Mouse (Mus musculus): ENCODE measurements around the gene Stip1. TPM values are rescaled to one million over a fixed set of nuclear protein-coding genes. Genes with fewer than 3 reads are reported as not detected.

Gene Stip1
- polyA plus RNA-seq, 1 experiment = 544 TPM

DNA sequence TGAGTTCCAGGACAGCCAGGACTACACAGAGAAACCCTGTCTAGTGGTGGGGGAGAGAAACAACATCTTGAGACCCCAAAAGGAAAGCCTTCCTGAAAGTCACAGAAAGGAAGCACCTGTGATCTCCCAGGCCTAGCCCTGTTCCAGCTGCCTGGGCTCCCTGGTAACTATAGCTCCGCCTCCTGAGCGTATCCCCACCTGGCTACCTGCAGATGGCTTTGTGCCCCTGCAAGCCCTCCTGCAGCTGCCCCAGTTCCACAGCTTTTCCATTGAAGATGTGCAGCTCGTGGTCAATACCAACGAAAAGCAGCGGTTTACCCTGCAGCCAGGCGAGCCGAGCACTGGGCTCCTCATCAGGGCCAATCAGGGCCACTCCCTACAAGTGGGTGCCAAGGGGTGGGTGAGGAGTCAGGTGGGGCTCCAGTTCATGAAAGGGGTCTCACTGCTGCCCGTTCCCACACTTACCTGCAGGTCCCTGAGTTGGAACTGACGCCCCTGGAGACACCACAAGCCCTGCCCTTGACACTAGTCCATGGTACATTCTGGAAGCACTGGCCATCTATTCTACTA is 42.0 kb downstream of the Stip1 start:
- Histone ChIP-seq H3K36me3 (ENCODE audit: control insufficient read depth, insufficient read depth, low read length, poor library complexity, severe bottlenecking) (no peaks in the 10 kb centered on the region), H3K9ac (ENCODE audit: low read depth, poor library complexity, severe bottlenecking) (no peak overlapping the region), H3K27me3 (ENCODE audit: control insufficient read depth, insufficient read depth, low read length, poor library complexity, severe bottlenecking) (no peaks in the 10 kb centered on the region), H3K9me3 (replicated peaks; ENCODE audit: control insufficient read depth, insufficient read depth, low read length, poor library complexity, severe bottlenecking) (no peaks in the 10 kb centered on the region; the same call in 1 of the 2 replicates), H3K4me1 (ENCODE audit: control insufficient read depth, insufficient read depth, low read length) (no peaks in the 10 kb centered on the region), H3K27ac (ENCODE audit: insufficient read depth, low read length) (no peak overlapping the region), H3K4me3 (ENCODE audit: low read depth, low read length) (no peak overlapping the region)
- TF ChIP-seq CTCF (IDR thresholded peaks at IDR 0.05; ENCODE audit: low read depth, low read length) (no peak), EP300 (IDR thresholded peaks at IDR 0.05; ENCODE audit: insufficient read depth, low read depth, low read length) (no peak), POLR2A (IDR thresholded peaks at IDR 0.05; ENCODE audit: insufficient read depth, low read length) (no peak)

DNA sequence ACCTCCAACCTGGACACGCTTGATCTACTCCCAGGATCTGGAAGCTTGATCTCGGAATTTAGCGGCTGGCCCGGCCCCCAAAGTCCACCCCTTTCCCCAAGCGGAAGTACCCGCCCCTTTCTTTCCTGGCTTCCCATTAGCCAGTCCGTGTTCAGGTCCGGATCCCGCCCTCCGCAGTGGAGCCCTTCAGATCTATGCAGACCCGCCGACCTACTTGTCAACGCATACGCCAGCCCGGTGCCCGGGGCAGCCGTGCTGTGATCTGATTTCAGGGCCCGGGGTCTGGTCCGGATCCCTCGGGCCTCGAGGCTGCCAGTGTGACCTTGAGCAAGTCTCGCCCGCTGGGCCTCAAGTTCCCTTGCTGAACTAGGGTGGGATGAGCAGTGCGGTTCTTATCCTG is 43.8 kb downstream of the Stip1 start, which contains the start of the genes Nudt22 and Trpt1:
Nudt22 (minus strand) TSS at position 112 of the 400 bp plus-strand sequence.
Trpt1 (plus strand) TSS at position 126 of the 400 bp plus-strand sequence.
- Histone ChIP-seq H3K9ac (ENCODE audit: low read depth, poor library complexity, severe bottlenecking) (peak within 1 kb of the TSS; percentile 72), H3K9me3 (replicated peaks; ENCODE audit: control insufficient read depth, insufficient read depth, low read length, poor library complexity, severe bottlenecking) (no peaks in the 10 kb centered on the region; the same call in 1 of the 2 replicates), H3K4me1 (ENCODE audit: control insufficient read depth, insufficient read depth, low read length) (no peaks in the 10 kb centered on the region), H3K4me3 (ENCODE audit: low read depth, low read length) (peak within 1 kb of the TSS; percentile 81), H3K27me3 (ENCODE audit: control insufficient read depth, insufficient read depth, low read length, poor library complexity, severe bottlenecking) (no peaks in the 10 kb centered on the region), H3K36me3 (ENCODE audit: control insufficient read depth, insufficient read depth, low read length, poor library complexity, severe bottlenecking) (no peaks in the 10 kb centered on the region), H3K27ac (ENCODE audit: insufficient read depth, low read length) (no peak within 1 kb of the TSS)
- TF ChIP-seq CTCF (IDR thresholded peaks at IDR 0.05; ENCODE audit: low read depth, low read length) (no peak), EP300 (IDR thresholded peaks at IDR 0.05; ENCODE audit: insufficient read depth, low read depth, low read length) (no peak), POLR2A (IDR thresholded peaks at IDR 0.05; ENCODE audit: insufficient read depth, low read length) (peak; percentile 35)

GRCm38 (mm10) chr19:6995255-6995991 is 44.3 kb downstream of the Stip1 start:
- H3K4me3 ChIP-seq (ENCODE audit: low read depth, low read length) = peak overlapping the region; percentile 64
- no peak overlapping the region for H3K27ac ChIP-seq (ENCODE audit: insufficient read depth, low read length)
- H3K27me3 ChIP-seq (ENCODE audit: control insufficient read depth, insufficient read depth, low read length, poor library complexity, severe bottlenecking) = no peaks in the 10 kb centered on the region
- H3K36me3 ChIP-seq (ENCODE audit: control insufficient read depth, insufficient read depth, low read length, poor library complexity, severe bottlenecking) = no peaks in the 10 kb centered on the region
- TF ChIP-seq CTCF (IDR thresholded peaks at IDR 0.05; ENCODE audit: low read depth, low read length) = no peak
- TF ChIP-seq EP300 (IDR thresholded peaks at IDR 0.05; ENCODE audit: insufficient read depth, low read depth, low read length) = no peak
- no peak for TF ChIP-seq POLR2A (IDR thresholded peaks at IDR 0.05; ENCODE audit: insufficient read depth, low read length)
- H3K9ac ChIP-seq (ENCODE audit: low read depth, poor library complexity, severe bottlenecking) = peak overlapping the region; percentile 72
- H3K4me1 ChIP-seq (ENCODE audit: control insufficient read depth, insufficient read depth, low read length) = no peaks in the 10 kb centered on the region
- H3K9me3 ChIP-seq (replicated peaks; ENCODE audit: control insufficient read depth, insufficient read depth, low read length, poor library complexity, severe bottlenecking) = no peaks in the 10 kb centered on the region; the same call in 1 of the 2 replicates

GRCm38 (mm10) chr19:6994489-6994888 is 45.3 kb downstream of the Stip1 start:
- Histone ChIP-seq H3K27me3 (ENCODE audit: control insufficient read depth, insufficient read depth, low read length, poor library complexity, severe bottlenecking) (no peaks in the 10 kb centered on the region), H3K4me1 (ENCODE audit: control insufficient read depth, insufficient read depth, low read length) (no peaks in the 10 kb centered on the region), H3K27ac (ENCODE audit: insufficient read depth, low read length) (no peak overlapping the region), H3K9me3 (replicated peaks; ENCODE audit: control insufficient read depth, insufficient read depth, low read length, poor library complexity, severe bottlenecking) (no peaks in the 10 kb centered on the region; the same call in 1 of the 2 replicates), H3K4me3 (ENCODE audit: low read depth, low read length) (no peak overlapping the region), H3K9ac (ENCODE audit: low read depth, poor library complexity, severe bottlenecking) (no peak overlapping the region), H3K36me3 (ENCODE audit: control insufficient read depth, insufficient read depth, low read length, poor library complexity, severe bottlenecking) (no peaks in the 10 kb centered on the region)
- TF ChIP-seq EP300 (IDR thresholded peaks at IDR 0.05; ENCODE audit: insufficient read depth, low read depth, low read length) (no peak), CTCF (IDR thresholded peaks at IDR 0.05; ENCODE audit: low read depth, low read length) (no peak), POLR2A (IDR thresholded peaks at IDR 0.05; ENCODE audit: insufficient read depth, low read length) (no peak)

GRCm38 (mm10) chr19:6994002-6994401 is 45.8 kb downstream of the Stip1 start:
- H3K9me3 ChIP-seq (replicated peaks; ENCODE audit: control insufficient read depth, insufficient read depth, low read length, poor library complexity, severe bottlenecking) = no peaks in the 10 kb centered on the region; the same call in 1 of the 2 replicates
- no peak for TF ChIP-seq POLR2A (IDR thresholded peaks at IDR 0.05; ENCODE audit: insufficient read depth, low read length)
- no peak for TF ChIP-seq CTCF (IDR thresholded peaks at IDR 0.05; ENCODE audit: low read depth, low read length)
- TF ChIP-seq EP300 (IDR thresholded peaks at IDR 0.05; ENCODE audit: insufficient read depth, low read depth, low read length) = no peak
- H3K9ac ChIP-seq (ENCODE audit: low read depth, poor library complexity, severe bottlenecking) = no peak overlapping the region
- H3K27ac ChIP-seq (ENCODE audit: insufficient read depth, low read length) = no peak overlapping the region
- H3K4me1 ChIP-seq (ENCODE audit: control insufficient read depth, insufficient read depth, low read length) = no peaks in the 10 kb centered on the region
- H3K4me3 ChIP-seq (ENCODE audit: low read depth, low read length) = no peak overlapping the region
- H3K27me3 ChIP-seq (ENCODE audit: control insufficient read depth, insufficient read depth, low read length, poor library complexity, severe bottlenecking) = no peaks in the 10 kb centered on the region
- H3K36me3 ChIP-seq (ENCODE audit: control insufficient read depth, insufficient read depth, low read length, poor library complexity, severe bottlenecking) = no peaks in the 10 kb centered on the region

Measured in ES-Bruce4 (cell line).